Mouse (Mus musculus): ENCODE measurements around the gene Lin28a. TPM values are rescaled to one million over a fixed set of nuclear protein-coding genes. Genes with fewer than 3 reads are reported as not detected.
A peak's percentile ranks its signal among the peaks of the same experiment; 100 is the strongest.

Lin28a gene
- polyA plus RNA-seq, 1 experiment from 2014 or later, result not detected

GRCm38 (mm10) chr4:133970876-133971275 lies 47.8 kb downstream of the Lin28a start:
- no peak overlapping the region for H3K9ac ChIP-seq
- no peak overlapping the region for H3K27ac ChIP-seq (replicated peaks)
- no peak overlapping the region for H3K4me3 ChIP-seq (replicated peaks)
- H3K4me1 ChIP-seq, result peaks cover 29% of the 10 kb centered on the region
- ATAC-seq (ENCODE audit: insufficient number of reproducible peaks, low FRiP score, low TSS enrichment, low read depth), result no peak
- no peaks in the 10 kb centered on the region for H3K9me3 ChIP-seq (replicated peaks)
- no peaks in the 10 kb centered on the region for H3K27me3 ChIP-seq
- 81% methylated on average over 13 of the region's 13 CpGs for WGBS
- no peak overlapping the region for H3K4me2 ChIP-seq (replicated peaks)
- H3K36me3 ChIP-seq, result peaks cover 21% of the 10 kb centered on the region

- Histone ChIP-seq H3K9me3 (replicated peaks) (no peaks in the 10 kb centered on the region), H3K27me3 (no peaks in the 10 kb centered on the region), H3K4me2 (replicated peaks) (no peak overlapping the region), H3K4me1 (peaks cover 34% of the 10 kb centered on the region), H3K27ac (replicated peaks) (no peak overlapping the region), H3K36me3 (peaks cover 26% of the 10 kb centered on the region), H3K9ac (no peak overlapping the region), H3K4me3 (replicated peaks) (no peak overlapping the region)
- ATAC-seq (ENCODE audit: insufficient number of reproducible peaks, low FRiP score, low TSS enrichment, low read depth), result no peak
- WGBS, result 33% methylated on average over 4 of the region's 4 CpGs
Observed at GRCm38 (mm10) chr4:133970196-133970595, 48.4 kb downstream of the Lin28a start.

GRCm38 (mm10) chr4:133969114-133969770 lies 49.4 kb downstream of the Lin28a start:
- peak overlapping the region; percentile 98 for H3K4me2 ChIP-seq (replicated peaks)
- peak overlapping the region; percentile 79 for H3K4me3 ChIP-seq (replicated peaks)
- H3K36me3 ChIP-seq, result peaks cover 29% of the 10 kb centered on the region
- H3K27me3 ChIP-seq, result no peaks in the 10 kb centered on the region
- WGBS, result 37% methylated on average over 8 of the region's 8 CpGs
- H3K27ac ChIP-seq (replicated peaks), result peak overlapping the region; percentile 100
- no peaks in the 10 kb centered on the region for H3K9me3 ChIP-seq (replicated peaks)
- peaks cover 37% of the 10 kb centered on the region for H3K4me1 ChIP-seq
- H3K9ac ChIP-seq, result no peak overlapping the region
- no peak for ATAC-seq (ENCODE audit: insufficient number of reproducible peaks, low FRiP score, low TSS enrichment, low read depth)

- Histone ChIP-seq H3K27me3 (no peaks in the 10 kb centered on the region), H3K9me3 (replicated peaks) (no peaks in the 10 kb centered on the region), H3K4me2 (replicated peaks) (peak within 1 kb of the TSS; percentile 98), H3K4me3 (replicated peaks) (peak within 1 kb of the TSS; percentile 79), H3K9ac (peak within 1 kb of the TSS; percentile 86), H3K36me3 (peaks cover 38% of the 10 kb centered on the region), H3K27ac (replicated peaks) (peak within 1 kb of the TSS; percentile 100), H3K4me1 (peaks cover 38% of the 10 kb centered on the region)
- under 1% methylated on average over 42 of the region's 42 CpGs for WGBS
- peak; percentile 31; the same call in 1 of the 2 replicates for ATAC-seq (ENCODE audit: insufficient number of reproducible peaks, low FRiP score, low TSS enrichment, low read depth)
Observed at GRCm38 (mm10) chr4:133968150-133968921, 50.3 kb downstream of the Lin28a start, which contains the start of gene Hmgn2. TSS of gene Hmgn2 (minus strand) at chr4:133968650.

- Histone ChIP-seq H3K27ac (replicated peaks) (peak overlapping the region; percentile 100), H3K27me3 (no peaks in the 10 kb centered on the region), H3K4me3 (replicated peaks) (peak overlapping the region; percentile 79), H3K4me1 (peaks cover 38% of the 10 kb centered on the region), H3K9me3 (replicated peaks) (no peaks in the 10 kb centered on the region), H3K36me3 (peaks cover 44% of the 10 kb centered on the region), H3K4me2 (replicated peaks) (peak overlapping the region; percentile 98), H3K9ac (peak overlapping the region; percentile 86)
- ATAC-seq (ENCODE audit: insufficient number of reproducible peaks, low FRiP score, low TSS enrichment, low read depth), result peak; percentile 91
- WGBS, result under 1% methylated on average over 29 of the region's 29 CpGs
Observed at GRCm38 (mm10) chr4:133967866-133968149, 50.8 kb downstream of the Lin28a start.

- H3K27ac ChIP-seq (replicated peaks), result peak overlapping the region; percentile 100
- H3K27me3 ChIP-seq, result no peaks in the 10 kb centered on the region
- WGBS, result under 1% methylated on average over 89 of the region's 101 CpGs
- peak overlapping the region; percentile 98 for H3K4me2 ChIP-seq (replicated peaks)
- H3K36me3 ChIP-seq, result peaks cover 48% of the 10 kb centered on the region
- peak overlapping the region; percentile 79 for H3K4me3 ChIP-seq (replicated peaks)
- H3K9me3 ChIP-seq (replicated peaks), result no peaks in the 10 kb centered on the region
- H3K4me1 ChIP-seq, result peaks cover 38% of the 10 kb centered on the region
- peak overlapping the region; percentile 86 for H3K9ac ChIP-seq
- peak; percentile 85 for ATAC-seq (ENCODE audit: insufficient number of reproducible peaks, low FRiP score, low TSS enrichment, low read depth)
Observed at GRCm38 (mm10) chr4:133967138-133967865, 51.3 kb downstream of the Lin28a start.

- Histone ChIP-seq H3K4me1 (peaks cover 38% of the 10 kb centered on the region), H3K9ac (peak overlapping the region; percentile 86), H3K27me3 (no peaks in the 10 kb centered on the region), H3K27ac (replicated peaks) (peak overlapping the region; percentile 100), H3K4me2 (replicated peaks) (peak overlapping the region; percentile 98), H3K9me3 (replicated peaks) (no peaks in the 10 kb centered on the region), H3K4me3 (replicated peaks) (peak overlapping the region; percentile 79), H3K36me3 (peaks cover 41% of the 10 kb centered on the region)
- 41% methylated on average over 12 of the region's 12 CpGs for WGBS
- ATAC-seq (ENCODE audit: insufficient number of reproducible peaks, low FRiP score, low TSS enrichment, low read depth), result no peak
Observed at GRCm38 (mm10) chr4:133966271-133966940, 52.2 kb downstream of the Lin28a start.

GRCm38 (mm10) chr4:133962566-133962965 lies 56.1 kb downstream of the Lin28a start:
- Histone ChIP-seq H3K27me3 (no peaks in the 10 kb centered on the region), H3K27ac (replicated peaks) (no peak overlapping the region), H3K4me2 (replicated peaks) (no peak overlapping the region), H3K36me3 (peaks cover 35% of the 10 kb centered on the region), H3K9ac (no peak overlapping the region), H3K4me3 (replicated peaks) (no peak overlapping the region), H3K4me1 (peaks cover 17% of the 10 kb centered on the region), H3K9me3 (replicated peaks) (no peaks in the 10 kb centered on the region)
- 90% methylated on average over 7 of the region's 7 CpGs for WGBS
- no peak for ATAC-seq (ENCODE audit: insufficient number of reproducible peaks, low FRiP score, low TSS enrichment, low read depth)

GRCm38 (mm10) chr4:133958884-133959283 lies 59.8 kb downstream of the Lin28a start:
- no peaks in the 10 kb centered on the region for H3K9me3 ChIP-seq (replicated peaks)
- H3K36me3 ChIP-seq, result peaks cover 15% of the 10 kb centered on the region
- no peak overlapping the region for H3K27ac ChIP-seq (replicated peaks)
- H3K27me3 ChIP-seq, result no peaks in the 10 kb centered on the region
- H3K9ac ChIP-seq, result no peak overlapping the region
- no peak overlapping the region for H3K4me3 ChIP-seq (replicated peaks)
- no peak for ATAC-seq (ENCODE audit: insufficient number of reproducible peaks, low FRiP score, low TSS enrichment, low read depth)
- H3K4me1 ChIP-seq, result no peaks in the 10 kb centered on the region
- H3K4me2 ChIP-seq (replicated peaks), result no peak overlapping the region
- WGBS, result 90% methylated on average over 1 of the region's 1 CpGs

- WGBS, result 76% methylated on average over 4 of the region's 4 CpGs
- Histone ChIP-seq H3K9ac (no peak overlapping the region), H3K4me2 (replicated peaks) (no peak overlapping the region), H3K36me3 (no peaks in the 10 kb centered on the region), H3K27ac (replicated peaks) (no peak overlapping the region), H3K9me3 (replicated peaks) (no peaks in the 10 kb centered on the region), H3K4me1 (no peaks in the 10 kb centered on the region), H3K4me3 (replicated peaks) (no peak overlapping the region), H3K27me3 (no peaks in the 10 kb centered on the region)
- ATAC-seq (ENCODE audit: insufficient number of reproducible peaks, low FRiP score, low TSS enrichment, low read depth), result no peak
Observed at GRCm38 (mm10) chr4:133956358-133956757, 62.3 kb downstream of the Lin28a start.

All from embryonic facial prominence, embryonic 15.5 days (tissue).